Mouse (Mus musculus) kidney, postnatal 4 days (tissue): Measurements from ENCODE around the gene Cfap36.

Source experiments
- DNase-seq, 2 experiments: peaks; one replicate each; pipeline ENCODE4 v3.0.0; 2021; ENCODE audit warnings: mixed read lengths in 2 of 2

Gene Cfap36

GRCm38 (mm10) chr11:29246883-29247650 lies at the start of gene Cfap36:
Gene Cfap36, minus strand, starts transcription at chr11:29247409.
- DNase-seq: peak; percentile 92 to 96

- no peak for DNase-seq
Observed at GRCm38 (mm10) chr11:29287305-29287704, 40.1 kb upstream of the Cfap36 start.

GRCm38 (mm10) chr11:29286040-29286439 lies 38.8 kb upstream of the Cfap36 start:
- no peak for DNase-seq

GRCm38 (mm10) chr11:29274758-29275157 lies 27.5 kb upstream of the Cfap36 start:
- DNase-seq: no peak

- peak; percentile 53 to 56 for DNase-seq
Observed at GRCm38 (mm10) chr11:29267824-29268223, 20.6 kb upstream of the Cfap36 start.

- no peak for DNase-seq
Observed at GRCm38 (mm10) chr11:29254643-29255042, 7.4 kb upstream of the Cfap36 start.

GRCm38 (mm10) chr11:29248386-29248785 lies 1.2 kb upstream of the Cfap36 start:
- DNase-seq: no peak

- DNase-seq: peak in 1 of 2 experiments; percentile 7
Observed at GRCm38 (mm10) chr11:29247725-29248124, 516 bp upstream of the Cfap36 start.

- no peak for DNase-seq
Observed at GRCm38 (mm10) chr11:29245988-29246387, 1.2 kb downstream of the Cfap36 start.

GRCm38 (mm10) chr11:29241961-29242360 lies 5.2 kb downstream of the Cfap36 start:
- no peak for DNase-seq

GRCm38 (mm10) chr11:29239353-29239752 lies 7.9 kb downstream of the Cfap36 start:
- no peak for DNase-seq

- DNase-seq: no peak
Observed at GRCm38 (mm10) chr11:29238551-29238950, 8.7 kb downstream of the Cfap36 start.

GRCm38 (mm10) chr11:29238047-29238446 lies 9.2 kb downstream of the Cfap36 start:
- DNase-seq: no peak

GRCm38 (mm10) chr11:29237364-29237763 lies 9.8 kb downstream of the Cfap36 start:
- DNase-seq: no peak

- DNase-seq: no peak
Observed at GRCm38 (mm10) chr11:29233569-29233968, 13.6 kb downstream of the Cfap36 start.

GRCm38 (mm10) chr11:29228957-29229356 lies 18.3 kb downstream of the Cfap36 start:
- no peak for DNase-seq

GRCm38 (mm10) chr11:29224754-29225153 lies 22.5 kb downstream of the Cfap36 start:
- DNase-seq: no peak

GRCm38 (mm10) chr11:29222310-29222709 lies 24.9 kb downstream of the Cfap36 start:
- DNase-seq: no peak

GRCm38 (mm10) chr11:29219055-29219454 lies 28.2 kb downstream of the Cfap36 start:
- no peak for DNase-seq

GRCm38 (mm10) chr11:29216196-29216595 lies 31.0 kb downstream of the Cfap36 start:
- no peak for DNase-seq

- DNase-seq: no peak
Observed at GRCm38 (mm10) chr11:29209774-29210173, 37.4 kb downstream of the Cfap36 start.

GRCm38 (mm10) chr11:29203653-29204052 lies 43.6 kb downstream of the Cfap36 start:
- DNase-seq: no peak

- DNase-seq: no peak
Observed at GRCm38 (mm10) chr11:29188981-29189380, 58.2 kb downstream of the Cfap36 start.

- no peak for DNase-seq
Observed at GRCm38 (mm10) chr11:29181751-29182150, 65.5 kb downstream of the Cfap36 start.

GRCm38 (mm10) chr11:29180657-29181056 lies 66.6 kb downstream of the Cfap36 start:
- no peak for DNase-seq
